Mouse (Mus musculus): Measurements from ENCODE around the gene Itpk1.
"Not testable (repeated sequence)": the region's sequence is repeated elsewhere in the genome, so short reads cannot be mapped to it uniquely, and the experiment has no call there.

The Itpk1 gene

GRCm38 (mm10) chr12:102643316-102643715 is 61.4 kb downstream of the Itpk1 start:
- in situ Hi-C loops (cut with MboI; ENCODE audit: low pct_unique_long_range_greater_than_20kb in 1 of 2, low sequenced_read_pairs in 2 of 2, unreplicated experiment in 1 of 2), result no loop called here

GRCm38 (mm10) chr12:102640436-102641163 is 64.1 kb downstream of the Itpk1 start:
- in situ Hi-C loops (cut with MboI; ENCODE audit: low pct_unique_long_range_greater_than_20kb in 1 of 2, low sequenced_read_pairs in 2 of 2, unreplicated experiment in 1 of 2), result no loop called here

GRCm38 (mm10) chr12:102638878-102639277 is 65.9 kb downstream of the Itpk1 start:
- in situ Hi-C loops (cut with MboI; ENCODE audit: low pct_unique_long_range_greater_than_20kb in 1 of 2, low sequenced_read_pairs in 2 of 2, unreplicated experiment in 1 of 2), result no loop called here

- in situ Hi-C loops (cut with MboI; ENCODE audit: low pct_unique_long_range_greater_than_20kb in 1 of 2, low sequenced_read_pairs in 2 of 2, unreplicated experiment in 1 of 2), result no loop called here
Measured at GRCm38 (mm10) chr12:102637235-102637634, 67.5 kb downstream of the Itpk1 start.

GRCm38 (mm10) chr12:102634436-102635050 is 70.2 kb downstream of the Itpk1 start:
- in situ Hi-C loops (cut with MboI; ENCODE audit: low pct_unique_long_range_greater_than_20kb in 1 of 2, low sequenced_read_pairs in 2 of 2, unreplicated experiment in 1 of 2), result no loop called here

- in situ Hi-C loops (cut with MboI; ENCODE audit: low pct_unique_long_range_greater_than_20kb in 1 of 2, low sequenced_read_pairs in 2 of 2, unreplicated experiment in 1 of 2), result no loop called here
Measured at GRCm38 (mm10) chr12:102633083-102633501, 71.6 kb downstream of the Itpk1 start.

- in situ Hi-C loops (cut with MboI; ENCODE audit: low pct_unique_long_range_greater_than_20kb in 1 of 2, low sequenced_read_pairs in 2 of 2, unreplicated experiment in 1 of 2), result no loop called here
Measured at GRCm38 (mm10) chr12:102631690-102632089, 73.0 kb downstream of the Itpk1 start.

GRCm38 (mm10) chr12:102630471-102630870 is 74.3 kb downstream of the Itpk1 start:
- in situ Hi-C loops (cut with MboI; ENCODE audit: low pct_unique_long_range_greater_than_20kb in 1 of 2, low sequenced_read_pairs in 2 of 2, unreplicated experiment in 1 of 2), result not testable (repeated sequence)

- in situ Hi-C loops (cut with MboI; ENCODE audit: low pct_unique_long_range_greater_than_20kb in 1 of 2, low sequenced_read_pairs in 2 of 2, unreplicated experiment in 1 of 2), result no loop called here
Measured at GRCm38 (mm10) chr12:102628221-102628620, 76.5 kb downstream of the Itpk1 start.

- in situ Hi-C loops (cut with MboI; ENCODE audit: low pct_unique_long_range_greater_than_20kb in 1 of 2, low sequenced_read_pairs in 2 of 2, unreplicated experiment in 1 of 2), result no loop called here
Measured at GRCm38 (mm10) chr12:102627545-102627944, 77.2 kb downstream of the Itpk1 start.

GRCm38 (mm10) chr12:102626841-102627240 is 77.9 kb downstream of the Itpk1 start:
- in situ Hi-C loops (cut with MboI; ENCODE audit: low pct_unique_long_range_greater_than_20kb in 1 of 2, low sequenced_read_pairs in 2 of 2, unreplicated experiment in 1 of 2), result no loop called here

- in situ Hi-C loops (cut with MboI; ENCODE audit: low pct_unique_long_range_greater_than_20kb in 1 of 2, low sequenced_read_pairs in 2 of 2, unreplicated experiment in 1 of 2), result no loop called here
Measured at GRCm38 (mm10) chr12:102625717-102626116, 79.0 kb downstream of the Itpk1 start.

GRCm38 (mm10) chr12:102625118-102625517 is 79.6 kb downstream of the Itpk1 start:
- in situ Hi-C loops (cut with MboI; ENCODE audit: low pct_unique_long_range_greater_than_20kb in 1 of 2, low sequenced_read_pairs in 2 of 2, unreplicated experiment in 1 of 2), result no loop called here

- in situ Hi-C loops (cut with MboI; ENCODE audit: low pct_unique_long_range_greater_than_20kb in 1 of 2, low sequenced_read_pairs in 2 of 2, unreplicated experiment in 1 of 2), result no loop called here
Measured at GRCm38 (mm10) chr12:102623827-102624226, 80.9 kb downstream of the Itpk1 start.

GRCm38 (mm10) chr12:102622302-102622842 is 82.4 kb downstream of the Itpk1 start:
- in situ Hi-C loops (cut with MboI; ENCODE audit: low pct_unique_long_range_greater_than_20kb in 1 of 2, low sequenced_read_pairs in 2 of 2, unreplicated experiment in 1 of 2), result no loop called here

GRCm38 (mm10) chr12:102621811-102622210 is 82.9 kb downstream of the Itpk1 start:
- in situ Hi-C loops (cut with MboI; ENCODE audit: low pct_unique_long_range_greater_than_20kb in 1 of 2, low sequenced_read_pairs in 2 of 2, unreplicated experiment in 1 of 2), result no loop called here

- in situ Hi-C loops (cut with MboI; ENCODE audit: low pct_unique_long_range_greater_than_20kb in 1 of 2, low sequenced_read_pairs in 2 of 2, unreplicated experiment in 1 of 2), result no loop called here
Measured at GRCm38 (mm10) chr12:102621205-102621604, 83.5 kb downstream of the Itpk1 start.

GRCm38 (mm10) chr12:102619908-102620307 is 84.8 kb downstream of the Itpk1 start:
- in situ Hi-C loops (cut with MboI; ENCODE audit: low pct_unique_long_range_greater_than_20kb in 1 of 2, low sequenced_read_pairs in 2 of 2, unreplicated experiment in 1 of 2), result no loop called here

- in situ Hi-C loops (cut with MboI; ENCODE audit: low pct_unique_long_range_greater_than_20kb in 1 of 2, low sequenced_read_pairs in 2 of 2, unreplicated experiment in 1 of 2), result no loop called here
Measured at GRCm38 (mm10) chr12:102618085-102618484, 86.6 kb downstream of the Itpk1 start.

Data from mouse embryonic stem cell (cell line).